Mouse (Mus musculus) heart, embryonic 10.5 days (tissue): Measurements from ENCODE around the gene Capn1. TPM values are rescaled to one million over a fixed set of nuclear protein-coding genes. Genes with fewer than 3 reads are reported as not detected.

Source experiments
- DNase-seq: peaks from one replicate; pipeline ENCODE4 v3.0.0-alpha.2; 2017; ENCODE audit warnings: low spot score
- H3K27ac ChIP-seq: fragments of 300-500 bp; sonication (generic); 2 replicates; pipeline ENCODE4 v1.5.1; 2016; ENCODE audit warnings: mild to moderate bottlenecking
- H3K27me3 ChIP-seq: fragments of 300-500 bp; sonication (generic); 2 replicates; pipeline ENCODE4 v1.6.1; 2016; ENCODE audit warnings: mild to moderate bottlenecking; ENCODE audit not compliant: poor library complexity, insufficient read depth, severe bottlenecking
- H3K36me3 ChIP-seq: fragments of 300-500 bp; sonication (generic); 2 replicates; pipeline ENCODE4 v1.6.1; 2016; ENCODE audit warnings: mild to moderate bottlenecking, moderate library complexity
- H3K4me1 ChIP-seq: fragments of 300-500 bp; sonication (generic); 2 replicates; pipeline ENCODE4 v1.6.1; 2016; ENCODE audit warnings: mild to moderate bottlenecking
- H3K4me3 ChIP-seq: fragments of 300-500 bp; sonication (generic); 2 replicates; pipeline ENCODE4 v1.5.1; 2016; ENCODE audit warnings: mild to moderate bottlenecking, moderate library complexity
- H3K9me3 ChIP-seq: fragments of 300-500 bp; sonication (generic); 2 replicates; pipeline ENCODE4 v1.6.1; 2016; ENCODE audit warnings: mild to moderate bottlenecking, moderate library complexity
- WGBS: fragments of 180-500 bp; shearing (Covaris S2); methylation state at CpG from one replicate; pipeline ENCODE4 v1.1.7; 2016; 5-methylcytosine and 5-hydroxymethylcytosine counted together
- polyA plus RNA-seq: library from polyadenylated mRNA; unstranded; fragments of >200 nt; fragmentation: Nextera tagmentation; extraction: Ambion mirVana; gene quantifications from 2 replicates; pipeline ENCODE4 v1.2.1, GENCODE M21; 2016

Gene Capn1
- polyA plus RNA-seq, 1 experiment from 2014 or later: 7.4 TPM

- Histone ChIP-seq H3K4me3 (no peak overlapping the region), H3K9me3 (no peaks in the 10 kb centered on the region), H3K27ac (no peak overlapping the region), H3K36me3 (no peaks in the 10 kb centered on the region), H3K4me1 (no peaks in the 10 kb centered on the region; the same call in 1 of the 2 replicates), H3K27me3 (peaks cover 5% of the 10 kb centered on the region; the same call in 1 of the 2 replicates)
- DNase-seq: no peak
- 83% methylated on average over 6 of the region's 6 CpGs for WGBS
Observed at GRCm38 (mm10) chr19:6028991-6029390, 13.3 kb upstream of the Capn1 start.

GRCm38 (mm10) chr19:6023930-6024329 is 8.2 kb upstream of the Capn1 start:
- WGBS: 75% methylated on average over 7 of the region's 7 CpGs
- DNase-seq: no peak
- Histone ChIP-seq H3K4me1 (peaks cover 5% of the 10 kb centered on the region), H3K9me3 (no peaks in the 10 kb centered on the region), H3K36me3 (no peaks in the 10 kb centered on the region), H3K27ac (no peak overlapping the region), H3K27me3 (peaks cover 7% of the 10 kb centered on the region; the same call in 1 of the 2 replicates), H3K4me3 (no peak overlapping the region)

GRCm38 (mm10) chr19:6023059-6023458 is 7.4 kb upstream of the Capn1 start:
- no peak overlapping the region for H3K27ac ChIP-seq
- no peak overlapping the region for H3K4me3 ChIP-seq
- no peaks in the 10 kb centered on the region for H3K9me3 ChIP-seq
- peaks cover 7% of the 10 kb centered on the region; the same call in 1 of the 2 replicates for H3K27me3 ChIP-seq
- H3K4me1 ChIP-seq: peaks cover 5% of the 10 kb centered on the region
- WGBS: 48% methylated on average over 8 of the region's 8 CpGs
- H3K36me3 ChIP-seq: no peaks in the 10 kb centered on the region
- DNase-seq: no peak

- 42% methylated on average over 3 of the region's 3 CpGs for WGBS
- Histone ChIP-seq H3K9me3 (no peaks in the 10 kb centered on the region), H3K27me3 (peaks cover 27% of the 10 kb centered on the region), H3K4me1 (peaks cover 19% of the 10 kb centered on the region), H3K36me3 (no peaks in the 10 kb centered on the region), H3K4me3 (no peak overlapping the region), H3K27ac (no peak overlapping the region)
- DNase-seq: no peak
Observed at GRCm38 (mm10) chr19:6020276-6020675, 4.6 kb upstream of the Capn1 start.

- H3K27ac ChIP-seq: no peak overlapping the region
- no peaks in the 10 kb centered on the region for H3K9me3 ChIP-seq
- no peak overlapping the region for H3K4me3 ChIP-seq
- no peaks in the 10 kb centered on the region for H3K36me3 ChIP-seq
- WGBS: 30% methylated on average over 15 of the region's 15 CpGs
- H3K4me1 ChIP-seq: peaks cover 27% of the 10 kb centered on the region
- H3K27me3 ChIP-seq: peaks cover 31% of the 10 kb centered on the region
- peak; percentile 92 for DNase-seq
Observed at GRCm38 (mm10) chr19:6018142-6019089, 2.7 kb upstream of the Capn1 start.

- Histone ChIP-seq H3K4me1 (peaks cover 27% of the 10 kb centered on the region), H3K36me3 (no peaks in the 10 kb centered on the region), H3K4me3 (peak overlapping the region; percentile 71; the same call in 1 of the 2 replicates), H3K27me3 (peaks cover 40% of the 10 kb centered on the region), H3K27ac (no peak overlapping the region), H3K9me3 (no peaks in the 10 kb centered on the region)
- DNase-seq: no peak
- 37% methylated on average over 7 of the region's 7 CpGs for WGBS
Observed at GRCm38 (mm10) chr19:6016532-6016931, 835 bp upstream of the Capn1 start.

- Histone ChIP-seq H3K27me3 (peaks cover 40% of the 10 kb centered on the region), H3K36me3 (no peaks in the 10 kb centered on the region), H3K4me3 (peak overlapping the region; percentile 71), H3K27ac (peak overlapping the region; percentile 82), H3K4me1 (peaks cover 37% of the 10 kb centered on the region), H3K9me3 (no peaks in the 10 kb centered on the region)
- 1% methylated on average over 16 of the region's 18 CpGs for WGBS
- peak; percentile 92 for DNase-seq
Observed at GRCm38 (mm10) chr19:6014991-6015510, 646 bp downstream of the Capn1 start.

GRCm38 (mm10) chr19:6013691-6014090 is 2.0 kb downstream of the Capn1 start:
- no peaks in the 10 kb centered on the region for H3K9me3 ChIP-seq
- no peaks in the 10 kb centered on the region for H3K36me3 ChIP-seq
- H3K27me3 ChIP-seq: peaks cover 40% of the 10 kb centered on the region
- H3K27ac ChIP-seq: no peak overlapping the region
- WGBS: 90% methylated on average over 10 of the region's 10 CpGs
- H3K4me3 ChIP-seq: no peak overlapping the region
- peaks cover 37% of the 10 kb centered on the region for H3K4me1 ChIP-seq
- DNase-seq: no peak

GRCm38 (mm10) chr19:6009137-6009536 is 6.6 kb downstream of the Capn1 start:
- Histone ChIP-seq H3K4me1 (peaks cover 14% of the 10 kb centered on the region), H3K9me3 (no peaks in the 10 kb centered on the region), H3K27ac (no peak overlapping the region), H3K4me3 (no peak overlapping the region), H3K27me3 (peaks cover 17% of the 10 kb centered on the region), H3K36me3 (peaks cover 9% of the 10 kb centered on the region; the same call in 1 of the 2 replicates)
- 79% methylated on average over 8 of the region's 8 CpGs for WGBS
- no peak for DNase-seq

GRCm38 (mm10) chr19:6007013-6007412 is 8.7 kb downstream of the Capn1 start:
- DNase-seq: no peak
- H3K27me3 ChIP-seq: no peaks in the 10 kb centered on the region
- H3K4me3 ChIP-seq: no peak overlapping the region
- whole genome bisulfite sequencing: 82% methylated on average over 13 of the region's 13 CpGs
- H3K27ac ChIP-seq: no peak overlapping the region
- H3K4me1 ChIP-seq: peaks cover 15% of the 10 kb centered on the region
- H3K9me3 ChIP-seq: no peaks in the 10 kb centered on the region
- peaks cover 12% of the 10 kb centered on the region; the same call in 1 of the 2 replicates for H3K36me3 ChIP-seq

- no peak overlapping the region for H3K4me3 ChIP-seq
- no peaks in the 10 kb centered on the region for H3K27me3 ChIP-seq
- DNase-seq: no peak
- peaks cover 12% of the 10 kb centered on the region; the same call in 1 of the 2 replicates for H3K36me3 ChIP-seq
- H3K27ac ChIP-seq: no peak overlapping the region
- 71% methylated on average over 11 of the region's 11 CpGs for WGBS
- no peaks in the 10 kb centered on the region for H3K9me3 ChIP-seq
- 0 out of 2 replicates have a peak, but pooled peaks cover 6% of the 10 kb centered on the region for H3K4me1 ChIP-seq
Observed at GRCm38 (mm10) chr19:6005541-6005940, 10.2 kb downstream of the Capn1 start.

GRCm38 (mm10) chr19:5999969-6000368 is 15.7 kb downstream of the Capn1 start:
- WGBS: 74% methylated on average over 5 of the region's 5 CpGs
- H3K27me3 ChIP-seq: no peaks in the 10 kb centered on the region
- no peak for DNase-seq
- H3K9me3 ChIP-seq: no peaks in the 10 kb centered on the region
- no peak overlapping the region for H3K4me3 ChIP-seq
- H3K4me1 ChIP-seq: 0 out of 2 replicates have a peak, but pooled peaks cover 3% of the 10 kb centered on the region
- H3K27ac ChIP-seq: no peak overlapping the region
- 0 out of 2 replicates have a peak, but pooled peaks cover 4% of the 10 kb centered on the region for H3K36me3 ChIP-seq

- Histone ChIP-seq H3K27me3 (no peaks in the 10 kb centered on the region), H3K36me3 (0 out of 2 replicates have a peak, but pooled peaks cover 7% of the 10 kb centered on the region), H3K27ac (no peak overlapping the region), H3K4me3 (no peak overlapping the region), H3K4me1 (no peaks in the 10 kb centered on the region), H3K9me3 (no peaks in the 10 kb centered on the region)
- WGBS: 81% methylated on average over 3 of the region's 3 CpGs
- DNase-seq: no peak
Observed at GRCm38 (mm10) chr19:5998180-5998579, 17.5 kb downstream of the Capn1 start.
